Mouse (Mus musculus) forebrain, embryonic 16.5 days (tissue): Measurements from ENCODE around the gene Fyb2. TPM values are rescaled to one million over a fixed set of nuclear protein-coding genes. Genes with fewer than 3 reads are reported as not detected.

Experiments
- polyA plus RNA-seq: library from polyadenylated mRNA; unstranded; fragments of >200 nt; fragmentation: Nextera tagmentation; extraction: Ambion mirVana; gene quantifications from 2 replicates; pipeline ENCODE4 v1.2.1, GENCODE M21; 2015

The Fyb2 gene
- polyA plus RNA-seq, 1 experiment from 2014 or later = 0.28 TPM

Other genes with a start within 250 kb of the Fyb2 start
- gene C8b, start 147.1 kb upstream of the Fyb2 start, polyA plus RNA-seq = 0.25 TPM in 1 of 2 replicates, not detected in the other
- gene Gm17662, start 56.1 kb upstream of the Fyb2 start, polyA plus RNA-seq = not detected in 2 replicates
- gene C8a, start 37.1 kb upstream of the Fyb2 start, polyA plus RNA-seq = not detected in 2 replicates
- 14.0 and 14.4 TPM in 2 replicates for gene Prkaa2, start 196.4 kb downstream of the Fyb2 start, polyA plus RNA-seq
- gene Plpp3, start 243.9 kb downstream of the Fyb2 start, polyA plus RNA-seq = 67.7 and 76.8 TPM in 2 replicates